Mouse (Mus musculus): ENCODE measurements around the gene Tuba3b. TPM values are rescaled to one million over a fixed set of nuclear protein-coding genes. Genes with fewer than 3 reads are reported as not detected.

Gene Tuba3b
- polyA plus RNA-seq, 1 experiment from 2014 or later = not detected

GRCm38 (mm10) chr6:145598794-145599555, 16.6 kb upstream of the Tuba3b start:
- ATAC-seq (ENCODE audit: insufficient number of reproducible peaks, low FRiP score, low TSS enrichment, low read depth) = no peak
- DNase-seq (ENCODE audit: low spot score) = no peak
- H3K27me3 ChIP-seq (ENCODE audit: control insufficient read depth, insufficient read depth, low read length) = no peaks in the 10 kb centered on the region
- H3K36me3 ChIP-seq (ENCODE audit: control insufficient read depth, insufficient read depth, low read length) = no peaks in the 10 kb centered on the region
- H3K4me2 ChIP-seq (ENCODE audit: low read depth, severe bottlenecking) = no peak overlapping the region
- WGBS = 57% methylated on average over 11 of the region's 11 CpGs
- H3K4me1 ChIP-seq (ENCODE audit: control insufficient read depth, insufficient read depth, low read length) = peaks cover 10% of the 10 kb centered on the region
- H3K4me3 ChIP-seq (ENCODE audit: low read depth, low read length) = no peak overlapping the region
- H3K27ac ChIP-seq (replicated peaks; ENCODE audit: low read depth, low read length) = 0 out of 2 replicates have a peak overlapping the region, but pooled peaks have one; percentile 26
- H3K9me3 ChIP-seq (ENCODE audit: control insufficient read depth, low read length) = no peaks in the 10 kb centered on the region; the same call in 1 of the 2 replicates
- no peak overlapping the region for H3K9ac ChIP-seq (ENCODE audit: low read length)

- Histone ChIP-seq H3K27ac (replicated peaks; ENCODE audit: low read depth, low read length) (no peak overlapping the region), H3K36me3 (ENCODE audit: control insufficient read depth, insufficient read depth, low read length) (no peaks in the 10 kb centered on the region), H3K4me1 (ENCODE audit: control insufficient read depth, insufficient read depth, low read length) (peaks cover 27% of the 10 kb centered on the region), H3K9me3 (ENCODE audit: control insufficient read depth, low read length) (no peaks in the 10 kb centered on the region; the same call in 1 of the 2 replicates), H3K27me3 (ENCODE audit: control insufficient read depth, insufficient read depth, low read length) (no peaks in the 10 kb centered on the region), H3K9ac (ENCODE audit: low read length) (no peak overlapping the region), H3K4me3 (ENCODE audit: low read depth, low read length) (no peak overlapping the region), H3K4me2 (ENCODE audit: low read depth, severe bottlenecking) (no peak overlapping the region)
- DNase-seq (ENCODE audit: low spot score) (no peak), ATAC-seq (ENCODE audit: insufficient number of reproducible peaks, low FRiP score, low TSS enrichment, low read depth) (no peak)
- 43% methylated on average over 2 of the region's 2 CpGs for WGBS
Measured at GRCm38 (mm10) chr6:145604126-145604525, 11.4 kb upstream of the Tuba3b start.

GRCm38 (mm10) chr6:145604648-145605047, 10.9 kb upstream of the Tuba3b start:
- Histone ChIP-seq H3K4me1 (ENCODE audit: control insufficient read depth, insufficient read depth, low read length) (peaks cover 27% of the 10 kb centered on the region), H3K27ac (replicated peaks; ENCODE audit: low read depth, low read length) (no peak overlapping the region)

GRCm38 (mm10) chr6:145605203-145605602, 10.4 kb upstream of the Tuba3b start:
- no peak overlapping the region for H3K4me2 ChIP-seq (ENCODE audit: low read depth, severe bottlenecking)
- H3K27ac ChIP-seq (replicated peaks; ENCODE audit: low read depth, low read length) = no peak overlapping the region
- H3K9me3 ChIP-seq (ENCODE audit: control insufficient read depth, low read length) = no peaks in the 10 kb centered on the region; the same call in 1 of the 2 replicates
- WGBS = 9% methylated on average over 3 of the region's 3 CpGs
- no peak overlapping the region for H3K4me3 ChIP-seq (ENCODE audit: low read depth, low read length)
- no peak overlapping the region for H3K9ac ChIP-seq (ENCODE audit: low read length)
- DNase-seq (ENCODE audit: low spot score) (peak; percentile 51), ATAC-seq (ENCODE audit: insufficient number of reproducible peaks, low FRiP score, low TSS enrichment, low read depth) (0 out of 2 replicates have a peak, but pooled peaks have one; percentile 9)
- H3K27me3 ChIP-seq (ENCODE audit: control insufficient read depth, insufficient read depth, low read length) = no peaks in the 10 kb centered on the region
- no peaks in the 10 kb centered on the region for H3K36me3 ChIP-seq (ENCODE audit: control insufficient read depth, insufficient read depth, low read length)
- H3K4me1 ChIP-seq (ENCODE audit: control insufficient read depth, insufficient read depth, low read length) = peaks cover 27% of the 10 kb centered on the region

More at GRCm38 (mm10) chr6:145604648-145605047, 10.9 kb upstream of the Tuba3b start:
- Histone ChIP-seq H3K4me2 (ENCODE audit: low read depth, severe bottlenecking) (no peak overlapping the region), H3K4me3 (ENCODE audit: low read depth, low read length) (no peak overlapping the region), H3K36me3 (ENCODE audit: control insufficient read depth, insufficient read depth, low read length) (no peaks in the 10 kb centered on the region), H3K9me3 (ENCODE audit: control insufficient read depth, low read length) (no peaks in the 10 kb centered on the region; the same call in 1 of the 2 replicates), H3K27me3 (ENCODE audit: control insufficient read depth, insufficient read depth, low read length) (no peaks in the 10 kb centered on the region), H3K9ac (ENCODE audit: low read length) (no peak overlapping the region)
- DNase-seq (ENCODE audit: low spot score) = peak; percentile 35
- no peak for ATAC-seq (ENCODE audit: insufficient number of reproducible peaks, low FRiP score, low TSS enrichment, low read depth)
- WGBS = 32% methylated on average over 4 of the region's 4 CpGs

- WGBS = 92% methylated on average over 4 of the region's 4 CpGs
- no peak overlapping the region for H3K27ac ChIP-seq (replicated peaks; ENCODE audit: low read depth, low read length)
- H3K27me3 ChIP-seq (ENCODE audit: control insufficient read depth, insufficient read depth, low read length) = no peaks in the 10 kb centered on the region
- H3K4me3 ChIP-seq (ENCODE audit: low read depth, low read length) = no peak overlapping the region
- H3K4me2 ChIP-seq (ENCODE audit: low read depth, severe bottlenecking) = no peak overlapping the region
- H3K9ac ChIP-seq (ENCODE audit: low read length) = no peak overlapping the region
- ATAC-seq (ENCODE audit: insufficient number of reproducible peaks, low FRiP score, low TSS enrichment, low read depth) = no peak
- no peaks in the 10 kb centered on the region for H3K36me3 ChIP-seq (ENCODE audit: control insufficient read depth, insufficient read depth, low read length)
- no peaks in the 10 kb centered on the region for H3K9me3 ChIP-seq (ENCODE audit: control insufficient read depth, low read length)
- no peak for DNase-seq (ENCODE audit: low spot score)
- H3K4me1 ChIP-seq (ENCODE audit: control insufficient read depth, insufficient read depth, low read length) = peaks cover 20% of the 10 kb centered on the region
Measured at GRCm38 (mm10) chr6:145607746-145608145, 7.8 kb upstream of the Tuba3b start.

- no peaks in the 10 kb centered on the region for H3K36me3 ChIP-seq (ENCODE audit: control insufficient read depth, insufficient read depth, low read length)
- no peak overlapping the region for H3K27ac ChIP-seq (replicated peaks; ENCODE audit: low read depth, low read length)
- WGBS = 91% methylated on average over 5 of the region's 5 CpGs
Measured at GRCm38 (mm10) chr6:145608693-145609092, 6.9 kb upstream of the Tuba3b start.

GRCm38 (mm10) chr6:145610901-145611300, 4.7 kb upstream of the Tuba3b start:
- WGBS = 91% methylated on average over 5 of the region's 5 CpGs
- no peak overlapping the region for H3K27ac ChIP-seq (replicated peaks; ENCODE audit: low read depth, low read length)
- H3K9me3 ChIP-seq (ENCODE audit: control insufficient read depth, low read length) = no peaks in the 10 kb centered on the region
- ATAC-seq (ENCODE audit: insufficient number of reproducible peaks, low FRiP score, low TSS enrichment, low read depth) (no peak), DNase-seq (ENCODE audit: low spot score) (no peak)
- peaks cover 6% of the 10 kb centered on the region; the same call in 1 of the 2 replicates for H3K4me1 ChIP-seq (ENCODE audit: control insufficient read depth, insufficient read depth, low read length)
- H3K36me3 ChIP-seq (ENCODE audit: control insufficient read depth, insufficient read depth, low read length) = no peaks in the 10 kb centered on the region
- no peak overlapping the region for H3K4me2 ChIP-seq (ENCODE audit: low read depth, severe bottlenecking)
- no peak overlapping the region for H3K9ac ChIP-seq (ENCODE audit: low read length)
- no peaks in the 10 kb centered on the region for H3K27me3 ChIP-seq (ENCODE audit: control insufficient read depth, insufficient read depth, low read length)
- no peak overlapping the region for H3K4me3 ChIP-seq (ENCODE audit: low read depth, low read length)

More at GRCm38 (mm10) chr6:145608693-145609092, 6.9 kb upstream of the Tuba3b start:
- H3K4me2 ChIP-seq (ENCODE audit: low read depth, severe bottlenecking) = no peak overlapping the region
- no peak for ATAC-seq (ENCODE audit: insufficient number of reproducible peaks, low FRiP score, low TSS enrichment, low read depth)
- H3K9me3 ChIP-seq (ENCODE audit: control insufficient read depth, low read length) = no peaks in the 10 kb centered on the region
- peaks cover 20% of the 10 kb centered on the region for H3K4me1 ChIP-seq (ENCODE audit: control insufficient read depth, insufficient read depth, low read length)
- no peak for DNase-seq (ENCODE audit: low spot score)
- H3K4me3 ChIP-seq (ENCODE audit: low read depth, low read length) = no peak overlapping the region
- H3K9ac ChIP-seq (ENCODE audit: low read length) = no peak overlapping the region
- H3K27me3 ChIP-seq (ENCODE audit: control insufficient read depth, insufficient read depth, low read length) = no peaks in the 10 kb centered on the region

- no peak for ATAC-seq (ENCODE audit: insufficient number of reproducible peaks, low FRiP score, low TSS enrichment, low read depth)
- no peaks in the 10 kb centered on the region for H3K36me3 ChIP-seq (ENCODE audit: control insufficient read depth, insufficient read depth, low read length)
- H3K27ac ChIP-seq (replicated peaks; ENCODE audit: low read depth, low read length) = no peak overlapping the region
- DNase-seq (ENCODE audit: low spot score) = no peak
- no peak overlapping the region for H3K9ac ChIP-seq (ENCODE audit: low read length)
- H3K9me3 ChIP-seq (ENCODE audit: control insufficient read depth, low read length) = no peaks in the 10 kb centered on the region
- 91% methylated on average over 3 of the region's 3 CpGs for WGBS
- no peaks in the 10 kb centered on the region for H3K27me3 ChIP-seq (ENCODE audit: control insufficient read depth, insufficient read depth, low read length)
- no peaks in the 10 kb centered on the region for H3K4me1 ChIP-seq (ENCODE audit: control insufficient read depth, insufficient read depth, low read length)
- no peak overlapping the region for H3K4me2 ChIP-seq (ENCODE audit: low read depth, severe bottlenecking)
- H3K4me3 ChIP-seq (ENCODE audit: low read depth, low read length) = no peak overlapping the region
Measured at GRCm38 (mm10) chr6:145612611-145613010, 2.9 kb upstream of the Tuba3b start.
